Mouse (Mus musculus): ENCODE data around the gene Agbl3.

DNA sequence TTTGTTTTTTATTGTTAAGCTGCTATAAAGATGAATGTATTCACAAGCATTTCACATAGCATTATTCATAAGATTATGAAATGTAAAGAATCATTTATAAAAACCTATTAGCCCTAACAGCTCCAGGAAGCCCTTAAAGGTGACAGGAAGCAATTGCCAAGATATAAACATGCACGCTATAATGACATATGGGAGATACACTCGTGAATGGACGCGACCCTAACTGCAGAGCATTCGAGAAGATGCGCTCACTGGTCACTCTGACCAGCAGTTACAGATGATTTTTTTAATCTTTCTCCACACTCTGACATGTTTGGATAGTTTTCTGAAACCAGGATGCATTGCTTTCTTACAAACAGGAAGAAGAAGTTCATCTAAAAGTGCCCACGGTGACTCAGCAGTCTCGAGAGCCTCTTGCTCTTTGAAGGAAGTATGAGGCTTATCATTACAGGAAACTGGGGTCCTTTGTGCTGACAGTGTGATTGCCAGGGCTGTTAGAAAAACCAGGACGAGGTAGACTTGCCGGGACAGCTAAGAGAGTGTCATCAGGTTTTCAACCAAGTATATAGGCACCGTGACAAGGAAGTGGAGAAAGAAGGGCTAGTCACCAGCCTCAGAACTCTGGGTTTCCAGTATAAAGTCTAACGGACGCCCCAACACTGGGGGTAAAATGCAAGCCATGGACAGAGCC, 89.1 kb downstream of the Agbl3 start:
- no peak for TF ChIP-seq CTCF (conservative IDR thresholded peaks at IDR 0.05; ENCODE audit: low read length)
- TF ChIP-seq POU5F1 (IDR thresholded peaks at IDR 0.05; ENCODE audit: borderline replicate concordance, low read length): no peak
- no peak for TF ChIP-seq NANOG (IDR thresholded peaks at IDR 0.05; ENCODE audit: borderline replicate concordance, low read length)

Measured in E14TG2a.4 (cell line).